Mouse (Mus musculus): ENCODE data around the gene Prex1.

DNA sequence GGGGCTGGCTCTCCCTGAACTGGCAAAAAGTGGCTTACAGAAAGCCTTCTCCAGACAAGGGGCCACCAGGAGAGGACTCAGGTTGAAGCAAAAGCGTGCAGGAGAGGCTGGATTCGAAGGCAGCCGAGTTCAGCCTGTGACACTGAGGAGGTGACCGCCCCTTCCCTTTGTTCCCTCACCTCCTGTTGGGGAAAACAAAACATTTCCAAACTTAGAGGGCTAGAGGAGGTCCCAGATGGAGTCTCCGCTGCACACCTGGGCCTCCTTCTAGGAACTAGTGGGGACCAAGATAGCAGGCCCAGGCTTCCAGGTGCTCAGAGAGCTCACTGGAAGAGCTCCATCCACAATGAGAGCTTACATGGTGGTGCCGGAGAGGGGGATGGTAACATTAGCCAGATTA, 161.0 kb downstream of the Prex1 start:
- no peak for TF ChIP-seq CTCF (conservative IDR thresholded peaks at IDR 0.05 in 1 of 2, IDR thresholded peaks at IDR 0.05 in 1 of 2; ENCODE audit: low read depth in 2 of 2, low read length in 2 of 2)
- TF ChIP-seq POLR2A (IDR thresholded peaks at IDR 0.05; ENCODE audit: low read depth, low read length): no peak
- no peak for TF ChIP-seq ZNF384 (IDR thresholded peaks at IDR 0.05; ENCODE audit: low read depth, low read length)
- TF ChIP-seq ZMIZ1 (IDR thresholded peaks at IDR 0.05; ENCODE audit: low read depth, low read length): no peak
